Mouse (Mus musculus): Measurements from ENCODE around the gene Olfr532. TPM values are rescaled to one million over a fixed set of nuclear protein-coding genes. Genes with fewer than 3 reads are reported as not detected.
"Not testable (repeated sequence)": the region's sequence is repeated elsewhere in the genome, so short reads cannot be mapped to it uniquely, and the experiment has no call there.

Olfr532 gene
- not detected in 2 replicates for polyA plus RNA-seq (2014; fragmentation: Nextera tagmentation; extraction: Ambion mirVana)

- no peaks in the 10 kb centered on the region for H3K4me1 ChIP-seq (replicated peaks; ENCODE audit: control insufficient read depth, insufficient read depth, low read length)
- 89% methylated on average over 1 of the region's 1 CpGs for WGBS
- no peaks in the 10 kb centered on the region for H3K36me3 ChIP-seq (ENCODE audit: control insufficient read depth, insufficient read depth, low read length)
- no peaks in the 10 kb centered on the region for H3K27me3 ChIP-seq (replicated peaks; ENCODE audit: control insufficient read depth, insufficient read depth, low read length)
- no peak within 1 kb of the TSS for H3K27ac ChIP-seq (ENCODE audit: low read depth, low read length)
- no peak within 1 kb of the TSS for H3K4me2 ChIP-seq
- H3K9ac ChIP-seq (ENCODE audit: low read depth, low read length): no peak within 1 kb of the TSS
- no peak for ATAC-seq (replicated peaks; ENCODE audit: low FRiP score)
- no peak within 1 kb of the TSS for H3K4me3 ChIP-seq (ENCODE audit: low read depth, low read length)
- H3K9me3 ChIP-seq (ENCODE audit: control insufficient read depth, low read length): no peaks in the 10 kb centered on the region; the same call in 1 of the 2 replicates
- no peak for DNase-seq (ENCODE audit: low spot score)
Observed at GRCm38 (mm10) chr7:140421539-140421938, at the start of gene Olfr532. Gene Olfr532 (minus strand): TSS chr7:140421639.

- not testable (repeated sequence) for H3K4me3 ChIP-seq (ENCODE audit: low read depth, low read length); H3K4me2 ChIP-seq; H3K36me3 ChIP-seq (ENCODE audit: control insufficient read depth, insufficient read depth, low read length); H3K9me3 ChIP-seq (ENCODE audit: control insufficient read depth, low read length); H3K4me1 ChIP-seq (replicated peaks; ENCODE audit: control insufficient read depth, insufficient read depth, low read length); H3K27me3 ChIP-seq (replicated peaks; ENCODE audit: control insufficient read depth, insufficient read depth, low read length); DNase-seq (ENCODE audit: low spot score); H3K9ac ChIP-seq (ENCODE audit: low read depth, low read length); ATAC-seq (replicated peaks; ENCODE audit: low FRiP score); H3K27ac ChIP-seq (ENCODE audit: low read depth, low read length)
- WGBS: 67% methylated on average over 1 of the region's 1 CpGs
Observed at GRCm38 (mm10) chr7:140463070-140463469, 41.6 kb upstream of the Olfr532 start, which contains the start of gene Olfr533. Gene Olfr533 (plus strand): TSS chr7:140463370.

GRCm38 (mm10) chr7:140443141-140443540 is 21.7 kb upstream of the Olfr532 start:
- no peaks in the 10 kb centered on the region for H3K27me3 ChIP-seq (replicated peaks; ENCODE audit: control insufficient read depth, insufficient read depth, low read length)
- ATAC-seq (replicated peaks; ENCODE audit: low FRiP score) (no peak), DNase-seq (ENCODE audit: low spot score) (no peak)
- H3K36me3 ChIP-seq (ENCODE audit: control insufficient read depth, insufficient read depth, low read length): no peaks in the 10 kb centered on the region
- 77% methylated on average over 1 of the region's 1 CpGs for WGBS
- no peak overlapping the region for H3K4me3 ChIP-seq (ENCODE audit: low read depth, low read length)
- H3K27ac ChIP-seq (ENCODE audit: low read depth, low read length): no peak overlapping the region
- no peak overlapping the region for H3K4me2 ChIP-seq
- no peaks in the 10 kb centered on the region for H3K9me3 ChIP-seq (ENCODE audit: control insufficient read depth, low read length)
- H3K4me1 ChIP-seq (replicated peaks; ENCODE audit: control insufficient read depth, insufficient read depth, low read length): no peaks in the 10 kb centered on the region
- no peak overlapping the region for H3K9ac ChIP-seq (ENCODE audit: low read depth, low read length)

- H3K9me3 ChIP-seq (ENCODE audit: control insufficient read depth, low read length): no peaks in the 10 kb centered on the region
- 70% methylated on average over 1 of the region's 1 CpGs for WGBS
- no peaks in the 10 kb centered on the region for H3K4me1 ChIP-seq (replicated peaks; ENCODE audit: control insufficient read depth, insufficient read depth, low read length)
- ATAC-seq (replicated peaks; ENCODE audit: low FRiP score) (no peak), DNase-seq (ENCODE audit: low spot score) (no peak)
- no peaks in the 10 kb centered on the region for H3K36me3 ChIP-seq (ENCODE audit: control insufficient read depth, insufficient read depth, low read length)
- H3K27ac ChIP-seq (ENCODE audit: low read depth, low read length): no peak within 1 kb of the TSS
- no peaks in the 10 kb centered on the region for H3K27me3 ChIP-seq (replicated peaks; ENCODE audit: control insufficient read depth, insufficient read depth, low read length)
- no peak within 1 kb of the TSS for H3K4me3 ChIP-seq (ENCODE audit: low read depth, low read length)
- H3K4me2 ChIP-seq: no peak within 1 kb of the TSS
- no peak within 1 kb of the TSS for H3K9ac ChIP-seq (ENCODE audit: low read depth, low read length)
Observed at GRCm38 (mm10) chr7:140402818-140403217, 18.6 kb downstream of the Olfr532 start, which contains the start of gene Olfr531. Gene Olfr531 (minus strand): TSS chr7:140402918.

GRCm38 (mm10) chr7:140376911-140377310 is 44.5 kb downstream of the Olfr532 start:
- ATAC-seq (replicated peaks; ENCODE audit: low FRiP score) (no peak), DNase-seq (ENCODE audit: low spot score) (no peak)
- no peak overlapping the region for H3K27ac ChIP-seq (ENCODE audit: low read depth, low read length)
- WGBS: 83% methylated on average over 2 of the region's 2 CpGs
- no peaks in the 10 kb centered on the region for H3K27me3 ChIP-seq (replicated peaks; ENCODE audit: control insufficient read depth, insufficient read depth, low read length)
- H3K36me3 ChIP-seq (ENCODE audit: control insufficient read depth, insufficient read depth, low read length): no peaks in the 10 kb centered on the region
- H3K4me3 ChIP-seq (ENCODE audit: low read depth, low read length): no peak overlapping the region
- H3K4me1 ChIP-seq (replicated peaks; ENCODE audit: control insufficient read depth, insufficient read depth, low read length): no peaks in the 10 kb centered on the region
- H3K4me2 ChIP-seq: no peak overlapping the region
- no peak overlapping the region for H3K9ac ChIP-seq (ENCODE audit: low read depth, low read length)
- no peaks in the 10 kb centered on the region for H3K9me3 ChIP-seq (ENCODE audit: control insufficient read depth, low read length)

- Histone ChIP-seq H3K4me3 (ENCODE audit: low read depth, low read length) (no peak within 1 kb of the TSS), H3K27ac (ENCODE audit: low read depth, low read length) (no peak within 1 kb of the TSS), H3K9me3 (ENCODE audit: control insufficient read depth, low read length) (no peaks in the 10 kb centered on the region), H3K36me3 (ENCODE audit: control insufficient read depth, insufficient read depth, low read length) (no peaks in the 10 kb centered on the region), H3K4me2 (no peak within 1 kb of the TSS), H3K9ac (ENCODE audit: low read depth, low read length) (no peak within 1 kb of the TSS), H3K4me1 (replicated peaks; ENCODE audit: control insufficient read depth, insufficient read depth, low read length) (no peaks in the 10 kb centered on the region), H3K27me3 (replicated peaks; ENCODE audit: control insufficient read depth, insufficient read depth, low read length) (no peaks in the 10 kb centered on the region)
- ATAC-seq (replicated peaks; ENCODE audit: low FRiP score): no peak
- DNase-seq (ENCODE audit: low spot score): no peak
- WGBS: 52% methylated on average over 1 of the region's 1 CpGs
Observed at GRCm38 (mm10) chr7:140376231-140376630, 45.2 kb downstream of the Olfr532 start, which contains the start of gene Olfr530. Gene Olfr530 (minus strand): TSS chr7:140376331.

GRCm38 (mm10) chr7:140374300-140374699 is 47.1 kb downstream of the Olfr532 start:
- Histone ChIP-seq H3K9ac (ENCODE audit: low read depth, low read length) (no peak overlapping the region), H3K4me2 (no peak overlapping the region), H3K9me3 (ENCODE audit: control insufficient read depth, low read length) (no peaks in the 10 kb centered on the region), H3K27ac (ENCODE audit: low read depth, low read length) (no peak overlapping the region), H3K4me1 (replicated peaks; ENCODE audit: control insufficient read depth, insufficient read depth, low read length) (no peaks in the 10 kb centered on the region), H3K36me3 (ENCODE audit: control insufficient read depth, insufficient read depth, low read length) (no peaks in the 10 kb centered on the region), H3K27me3 (replicated peaks; ENCODE audit: control insufficient read depth, insufficient read depth, low read length) (no peaks in the 10 kb centered on the region), H3K4me3 (ENCODE audit: low read depth, low read length) (no peak overlapping the region)
- no peak for DNase-seq (ENCODE audit: low spot score)
- 59% methylated on average over 4 of the region's 4 CpGs for WGBS
- ATAC-seq (replicated peaks; ENCODE audit: low FRiP score): no peak

Other genes with a start within 250 kb of the Olfr532 start
- not detected in 2 replicates for gene Olfr523, start 248.4 kb downstream of the Olfr532 start, polyA plus RNA-seq (2014; fragmentation: Nextera tagmentation; extraction: Ambion mirVana)
- not detected in 2 replicates for gene Olfr524, start 215.7 kb downstream of the Olfr532 start, polyA plus RNA-seq (2014; fragmentation: Nextera tagmentation; extraction: Ambion mirVana)
- 0.09 TPM in 1 of 2 replicates, not detected in the other for gene Cd163l1, start 203.4 kb downstream of the Olfr532 start, polyA plus RNA-seq (2014; fragmentation: Nextera tagmentation; extraction: Ambion mirVana)
- not detected in 2 replicates for gene 5830411N06Rik, start 174.4 kb downstream of the Olfr532 start, polyA plus RNA-seq (2014; fragmentation: Nextera tagmentation; extraction: Ambion mirVana)
- gene Olfr525, start 100.8 kb downstream of the Olfr532 start, polyA plus RNA-seq (2014; fragmentation: Nextera tagmentation; extraction: Ambion mirVana): not detected in 2 replicates
- not detected in 2 replicates for gene Olfr527, start 87.6 kb downstream of the Olfr532 start, polyA plus RNA-seq (2014; fragmentation: Nextera tagmentation; extraction: Ambion mirVana)
- not detected in 2 replicates for gene Olfr60, start 60.0 kb downstream of the Olfr532 start, polyA plus RNA-seq (2014; fragmentation: Nextera tagmentation; extraction: Ambion mirVana)
- not detected in 2 replicates for gene Olfr530, start 45.3 kb downstream of the Olfr532 start, polyA plus RNA-seq (2014; fragmentation: Nextera tagmentation; extraction: Ambion mirVana)
- not detected in 2 replicates for gene Olfr531, start 18.7 kb downstream of the Olfr532 start, polyA plus RNA-seq (2014; fragmentation: Nextera tagmentation; extraction: Ambion mirVana)
- gene Olfr533, start 41.7 kb upstream of the Olfr532 start, polyA plus RNA-seq (2014; fragmentation: Nextera tagmentation; extraction: Ambion mirVana): not detected in 2 replicates
- not detected in 2 replicates for gene Olfr535, start 62.6 kb upstream of the Olfr532 start, polyA plus RNA-seq (2014; fragmentation: Nextera tagmentation; extraction: Ambion mirVana)
- not detected in 2 replicates for gene Olfr536, start 85.8 kb upstream of the Olfr532 start, polyA plus RNA-seq (2014; fragmentation: Nextera tagmentation; extraction: Ambion mirVana)
- not detected in 2 replicates for gene Olfr538, start 146.2 kb upstream of the Olfr532 start, polyA plus RNA-seq (2014; fragmentation: Nextera tagmentation; extraction: Ambion mirVana)
- gene Olfr46, start 179.6 kb upstream of the Olfr532 start, polyA plus RNA-seq (2014; fragmentation: Nextera tagmentation; extraction: Ambion mirVana): not detected in 2 replicates
- not detected in 2 replicates for gene Olfr61, start 207.3 kb upstream of the Olfr532 start, polyA plus RNA-seq (2014; fragmentation: Nextera tagmentation; extraction: Ambion mirVana)
- gene Olfr53, start 224.8 kb upstream of the Olfr532 start, polyA plus RNA-seq (2014; fragmentation: Nextera tagmentation; extraction: Ambion mirVana): not detected in 2 replicates
- not detected in 2 replicates for gene Olfr539, start 238.3 kb upstream of the Olfr532 start, polyA plus RNA-seq (2014; fragmentation: Nextera tagmentation; extraction: Ambion mirVana)